Mouse (Mus musculus): ENCODE results near the gene Zfp341. TPM values are rescaled to one million over a fixed set of nuclear protein-coding genes. Genes with fewer than 3 reads are reported as not detected.

Zfp341 gene
- polyA plus RNA-seq, 1 experiment = 0.71 TPM

DNA sequence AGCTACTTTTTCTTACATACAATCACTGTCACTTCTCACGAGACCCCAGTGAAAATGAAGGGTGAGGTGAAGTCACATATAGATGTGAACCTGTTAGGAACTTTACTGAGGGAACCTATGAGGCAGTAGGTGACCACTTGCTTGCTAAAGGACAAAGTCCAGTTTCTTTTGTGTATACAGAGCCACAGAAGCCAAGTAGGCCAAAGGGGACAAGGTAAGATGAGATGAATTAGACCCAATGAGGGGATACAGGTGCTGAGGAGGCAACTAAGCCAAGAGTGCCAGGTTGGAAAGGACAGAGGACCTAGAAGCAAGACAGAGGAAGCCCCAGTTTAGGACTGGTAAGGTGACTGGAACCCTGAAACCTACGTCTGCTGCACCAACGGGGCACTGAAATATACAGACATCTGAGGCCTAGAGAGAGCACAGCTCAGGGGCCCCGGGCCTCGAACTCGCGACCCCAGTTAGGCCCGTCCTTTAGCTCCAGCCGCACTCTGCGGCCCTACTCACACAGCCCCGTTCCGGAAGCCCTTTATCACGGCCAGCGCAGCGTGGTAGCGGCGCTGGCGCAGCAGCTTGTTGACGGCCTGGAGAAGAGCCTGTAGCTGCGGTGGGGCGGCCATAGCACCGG, 10.0 kb upstream of the Zfp341 start:
- H3K27ac ChIP-seq (replicated peaks; ENCODE audit: low read depth, low read length) = peak overlapping the region; percentile 70
- peak overlapping the region; percentile 81 for H3K4me3 ChIP-seq (ENCODE audit: insufficient read depth, low read depth, low read length)
- peaks cover 5% of the 10 kb centered on the region for H3K4me1 ChIP-seq (ENCODE audit: control insufficient read depth, insufficient read depth, insufficient read length, low read length)

DNA sequence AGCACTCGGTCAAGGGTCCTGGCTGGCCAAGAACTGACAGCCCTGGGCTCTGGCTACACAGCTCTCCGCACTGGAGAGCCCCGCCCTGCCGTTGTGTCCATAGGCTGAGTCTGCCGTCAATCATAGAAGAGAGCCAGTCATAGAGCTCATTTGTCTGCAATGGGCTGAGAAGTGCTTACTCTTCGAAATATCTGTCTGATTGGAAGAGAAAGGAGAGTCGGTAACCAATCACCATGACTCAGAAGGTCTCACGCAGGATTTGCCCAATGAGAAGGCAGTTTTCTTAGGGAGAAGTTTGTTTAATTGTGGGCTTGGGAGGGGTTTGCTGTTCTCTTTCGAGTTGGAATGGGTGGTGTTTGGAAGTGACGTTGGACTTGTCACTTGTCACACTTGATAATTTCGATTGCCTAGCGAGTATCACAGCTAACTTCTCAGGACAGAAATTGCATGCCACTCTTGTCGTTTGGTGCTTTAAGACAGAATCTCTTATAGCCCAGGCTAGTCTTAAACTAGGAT, 9.4 kb upstream of the Zfp341 start, which contains the start of gene Pxmp4:
Gene Pxmp4 (minus strand): TSS at position 71 of the 516 bp plus-strand sequence.
- peaks cover 7% of the 10 kb centered on the region for H3K4me1 ChIP-seq (ENCODE audit: control insufficient read depth, insufficient read depth, insufficient read length, low read length)
- H3K4me3 ChIP-seq (ENCODE audit: insufficient read depth, low read depth, low read length) = peak within 1 kb of the TSS; percentile 81
- peak within 1 kb of the TSS; percentile 70 for H3K27ac ChIP-seq (replicated peaks; ENCODE audit: low read depth, low read length)

DNA sequence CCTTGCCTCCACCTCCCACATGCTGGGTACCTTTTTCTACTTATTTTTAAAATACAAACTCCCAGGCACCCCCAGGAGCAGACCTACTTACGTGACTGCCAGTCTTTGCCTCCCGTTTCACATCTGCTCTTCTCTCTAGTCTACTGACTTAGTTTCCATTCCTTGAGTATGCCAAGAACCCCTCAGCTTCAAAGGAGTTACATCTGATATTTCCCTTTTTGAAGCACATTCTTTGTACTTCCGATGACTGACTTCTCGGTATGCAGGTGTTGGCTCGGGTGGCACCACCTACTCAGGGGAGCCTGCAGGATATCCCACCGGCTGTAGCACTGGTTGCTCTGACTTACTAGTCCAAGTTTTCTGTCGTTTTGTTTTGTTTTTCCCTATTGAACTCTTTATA, 8.9 kb upstream of the Zfp341 start:
- H3K4me3 ChIP-seq (ENCODE audit: insufficient read depth, low read depth, low read length) = peak overlapping the region; percentile 53
- H3K4me1 ChIP-seq (ENCODE audit: control insufficient read depth, insufficient read depth, insufficient read length, low read length) = peaks cover 7% of the 10 kb centered on the region
- peak overlapping the region; percentile 37 for H3K27ac ChIP-seq (replicated peaks; ENCODE audit: low read depth, low read length)

DNA sequence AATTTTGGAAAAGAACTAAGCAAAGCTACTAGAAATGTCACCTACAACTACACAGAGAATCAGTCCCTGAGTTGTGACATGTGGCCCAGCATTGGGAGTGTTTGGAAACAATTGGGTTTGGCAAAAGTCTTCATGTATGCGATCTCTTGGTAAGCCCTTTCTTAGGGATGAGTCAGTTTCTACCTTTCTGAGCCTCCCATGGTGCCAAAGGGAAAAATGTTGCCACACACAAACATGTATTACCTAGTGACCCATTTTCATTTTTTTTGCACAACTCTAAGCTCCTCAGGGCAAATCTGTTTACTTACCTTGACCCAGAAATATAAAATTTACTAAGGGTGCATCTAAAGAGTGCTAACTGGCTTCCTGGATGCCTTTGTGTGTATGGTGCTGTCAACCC, 6.1 kb upstream of the Zfp341 start:
- H3K27ac ChIP-seq (replicated peaks; ENCODE audit: low read depth, low read length) = no peak overlapping the region
- H3K4me1 ChIP-seq (ENCODE audit: control insufficient read depth, insufficient read depth, insufficient read length, low read length) = peaks cover 7% of the 10 kb centered on the region
- H3K4me3 ChIP-seq (ENCODE audit: insufficient read depth, low read depth, low read length) = no peak overlapping the region

DNA sequence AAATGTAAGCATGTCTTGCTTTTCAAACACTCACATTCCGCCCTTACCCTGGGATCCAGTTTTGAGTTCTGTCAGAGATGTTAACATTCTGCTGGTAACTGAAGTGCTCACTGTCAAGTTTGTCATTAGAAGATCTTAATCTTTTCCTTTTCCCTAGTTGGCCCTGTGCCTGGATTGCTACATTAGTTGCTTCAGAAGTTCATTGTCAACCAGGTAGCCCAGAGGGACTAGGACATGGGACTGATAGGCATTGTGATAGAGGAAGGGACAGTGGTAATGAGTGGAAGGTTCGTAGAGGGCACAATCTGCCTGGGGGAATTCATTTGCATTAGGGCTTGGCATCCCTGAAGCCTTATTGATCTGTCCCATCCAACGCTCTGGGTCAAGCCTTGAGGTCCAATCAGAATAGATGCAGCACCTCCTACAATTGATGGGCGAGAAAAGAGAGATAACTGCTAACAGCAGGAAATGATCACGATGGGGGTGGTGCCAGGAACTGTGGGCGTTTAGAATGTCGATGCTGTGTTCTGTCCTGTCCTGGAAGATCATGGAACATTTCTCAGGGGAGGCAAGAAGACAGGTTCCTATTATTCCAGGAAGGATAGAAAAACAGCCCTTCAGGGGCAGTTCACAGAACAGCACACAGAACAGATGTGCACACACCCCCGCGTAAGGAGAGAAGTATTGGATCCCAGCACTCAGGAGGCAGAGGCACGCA, 3.9 kb upstream of the Zfp341 start:
- Histone ChIP-seq H3K27ac (replicated peaks; ENCODE audit: low read depth, low read length) (no peak overlapping the region), H3K4me3 (ENCODE audit: insufficient read depth, low read depth, low read length) (no peak overlapping the region), H3K4me1 (ENCODE audit: control insufficient read depth, insufficient read depth, insufficient read length, low read length) (peaks cover 4% of the 10 kb centered on the region; the same call in 1 of the 2 replicates)

DNA sequence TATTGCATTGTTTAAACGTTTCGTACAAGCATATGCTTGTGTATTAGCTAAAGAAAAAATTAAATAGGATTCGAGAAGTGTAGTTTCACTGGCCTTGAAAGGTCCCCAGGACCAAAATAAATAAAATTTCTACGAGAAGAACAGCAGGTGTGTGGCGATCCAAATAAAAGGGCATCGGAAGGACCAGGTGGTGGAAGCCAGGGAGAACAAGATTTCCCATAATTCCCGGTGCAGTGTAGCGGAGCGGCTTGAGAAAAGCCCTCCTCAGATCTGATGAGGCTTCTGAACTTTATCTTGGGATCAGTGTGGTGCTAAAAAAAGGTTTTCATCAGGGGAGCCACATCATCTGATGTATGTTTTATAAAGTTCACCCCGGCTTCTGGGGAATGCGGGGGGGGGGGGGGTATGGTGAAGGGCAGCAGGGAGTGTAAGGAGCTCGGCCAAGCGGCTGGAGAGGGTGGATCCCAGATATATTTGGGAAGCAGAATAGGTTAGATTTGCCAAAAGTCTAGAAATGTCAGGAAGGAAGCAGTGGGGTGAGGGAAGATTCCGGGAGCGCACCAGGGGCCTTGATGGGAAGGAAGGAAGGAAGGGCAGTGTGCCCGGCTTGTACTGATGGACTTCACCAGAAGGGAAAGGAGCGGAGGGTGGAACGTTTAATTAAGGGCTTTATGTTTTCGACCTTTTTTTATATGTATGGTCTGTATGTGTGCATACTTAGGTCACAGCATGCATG, 1.9 kb downstream of the Zfp341 start:
- Histone ChIP-seq H3K27ac (replicated peaks; ENCODE audit: low read depth, low read length) (peak overlapping the region; percentile 66), H3K4me1 (ENCODE audit: control insufficient read depth, insufficient read depth, insufficient read length, low read length) (peaks cover 5% of the 10 kb centered on the region), H3K4me3 (ENCODE audit: insufficient read depth, low read depth, low read length) (peak overlapping the region; percentile 29)

DNA sequence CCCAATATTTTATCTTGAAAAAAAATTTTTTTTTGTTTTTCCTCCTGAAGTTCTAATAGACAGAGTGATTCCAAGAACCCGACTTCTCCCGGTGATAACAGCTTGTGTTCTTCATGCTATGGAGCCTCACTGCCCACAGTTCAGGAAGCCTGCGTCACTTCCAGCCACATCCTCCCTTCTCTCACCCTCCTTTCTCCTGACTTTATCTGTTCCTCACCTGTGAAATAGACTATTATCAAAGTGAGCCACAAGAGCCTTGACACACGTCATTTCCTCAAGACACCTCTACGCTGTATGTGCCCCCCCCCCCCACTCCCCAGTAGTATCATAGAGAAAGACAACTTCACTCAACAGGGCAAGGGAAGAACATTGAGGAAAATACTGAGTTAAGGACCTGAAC, 2.6 kb downstream of the Zfp341 start:
- Histone ChIP-seq H3K4me3 (ENCODE audit: insufficient read depth, low read depth, low read length) (no peak overlapping the region), H3K4me1 (ENCODE audit: control insufficient read depth, insufficient read depth, insufficient read length, low read length) (peaks cover 5% of the 10 kb centered on the region), H3K27ac (replicated peaks; ENCODE audit: low read depth, low read length) (peak overlapping the region; percentile 56)

DNA sequence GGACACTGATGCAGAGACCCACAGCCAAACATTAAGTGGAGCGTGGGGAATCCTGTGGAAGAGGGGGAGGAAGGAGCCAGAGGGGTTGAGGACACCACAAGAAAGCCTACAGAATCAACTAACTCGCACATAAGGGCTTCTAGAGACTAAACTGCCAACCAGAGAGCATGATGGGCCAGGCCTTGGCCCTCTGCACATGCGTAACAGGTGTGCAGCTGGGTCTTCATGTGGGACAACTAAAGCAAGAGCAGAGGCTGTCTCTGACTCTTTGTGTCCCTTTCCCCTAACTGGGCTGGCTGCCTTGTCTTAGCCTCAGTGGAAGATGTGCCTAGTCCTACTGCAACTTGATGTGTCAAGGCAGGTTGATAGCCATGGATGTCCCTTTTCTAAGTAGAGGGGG, 4.0 kb downstream of the Zfp341 start:
- H3K4me1 ChIP-seq (ENCODE audit: control insufficient read depth, insufficient read depth, insufficient read length, low read length) = peaks cover 8% of the 10 kb centered on the region
- H3K4me3 ChIP-seq (ENCODE audit: insufficient read depth, low read depth, low read length) = no peak overlapping the region
- H3K27ac ChIP-seq (replicated peaks; ENCODE audit: low read depth, low read length) = no peak overlapping the region

DNA sequence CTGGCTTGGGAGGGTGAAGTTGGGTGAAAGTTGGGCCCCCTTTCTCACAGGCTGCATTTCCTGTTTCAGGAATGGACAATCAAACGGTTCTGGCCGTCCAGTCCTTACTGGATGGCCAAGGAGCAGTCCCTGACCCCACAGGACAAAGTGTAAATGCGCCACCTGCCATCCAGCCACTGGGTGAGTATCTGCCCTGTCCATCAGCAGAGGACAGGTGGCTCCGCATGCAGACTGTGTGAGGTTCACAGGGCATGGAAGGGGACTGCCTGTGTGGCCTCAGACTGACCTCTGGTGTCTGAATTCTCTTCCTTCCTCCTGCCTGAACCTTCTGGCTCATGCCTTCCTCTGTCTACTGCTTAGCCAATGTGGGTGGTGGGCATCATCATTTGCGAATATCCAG, 8.6 kb downstream of the Zfp341 start:
- Histone ChIP-seq H3K4me1 (ENCODE audit: control insufficient read depth, insufficient read depth, insufficient read length, low read length) (peaks cover 2% of the 10 kb centered on the region; the same call in 1 of the 2 replicates), H3K27ac (replicated peaks; ENCODE audit: low read depth, low read length) (no peak overlapping the region)

DNA sequence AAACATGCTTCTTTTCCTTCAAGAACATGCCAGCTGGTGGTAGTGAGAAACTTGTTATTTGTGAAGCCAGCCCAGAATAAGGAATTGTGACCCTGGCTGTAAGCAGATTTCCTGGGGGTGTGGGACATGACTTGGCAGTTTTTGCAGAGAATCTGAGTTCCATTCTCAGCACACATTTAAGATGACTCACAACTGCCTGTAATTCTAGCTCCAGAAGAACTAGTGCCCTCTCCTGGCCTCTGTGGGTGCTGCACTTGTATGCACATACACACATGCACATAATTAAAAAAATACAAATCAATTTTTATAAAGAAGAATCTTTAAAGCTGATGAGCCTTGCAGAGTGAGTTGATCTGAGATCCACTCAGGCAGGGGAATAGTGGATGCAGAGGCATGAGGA, 11.0 kb downstream of the Zfp341 start:
- Histone ChIP-seq H3K4me3 (ENCODE audit: insufficient read depth, low read depth, low read length) (no peak overlapping the region), H3K27ac (replicated peaks; ENCODE audit: low read depth, low read length) (no peak overlapping the region), H3K4me1 (ENCODE audit: control insufficient read depth, insufficient read depth, insufficient read length, low read length) (peaks cover 2% of the 10 kb centered on the region; the same call in 1 of the 2 replicates)

More for the DNA sequence above, 8.6 kb downstream of the Zfp341 start:
- no peak overlapping the region for H3K4me3 ChIP-seq (ENCODE audit: insufficient read depth, low read depth, low read length)

DNA sequence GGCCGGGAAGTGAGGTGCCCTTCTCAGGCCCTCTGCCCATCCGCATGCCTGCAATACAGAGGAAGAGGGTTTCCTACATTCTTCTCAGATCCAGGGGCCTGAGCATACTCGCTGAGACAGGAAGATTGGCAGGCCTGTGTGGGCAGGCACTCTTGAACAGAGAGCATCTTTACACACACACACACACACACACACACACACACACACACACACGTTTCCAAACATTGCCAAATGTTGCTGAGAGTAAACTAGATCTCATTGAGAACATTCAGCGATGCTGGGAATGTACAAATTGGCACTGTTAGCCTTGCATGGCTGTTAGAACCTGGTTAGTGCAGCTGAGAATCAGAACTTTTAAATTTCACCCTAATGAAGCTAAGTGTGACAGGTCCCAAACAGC, 17.4 kb downstream of the Zfp341 start:
- Histone ChIP-seq H3K4me3 (ENCODE audit: insufficient read depth, low read depth, low read length) (no peak overlapping the region), H3K27ac (replicated peaks; ENCODE audit: low read depth, low read length) (no peak overlapping the region), H3K4me1 (ENCODE audit: control insufficient read depth, insufficient read depth, insufficient read length, low read length) (no peaks in the 10 kb centered on the region)

DNA sequence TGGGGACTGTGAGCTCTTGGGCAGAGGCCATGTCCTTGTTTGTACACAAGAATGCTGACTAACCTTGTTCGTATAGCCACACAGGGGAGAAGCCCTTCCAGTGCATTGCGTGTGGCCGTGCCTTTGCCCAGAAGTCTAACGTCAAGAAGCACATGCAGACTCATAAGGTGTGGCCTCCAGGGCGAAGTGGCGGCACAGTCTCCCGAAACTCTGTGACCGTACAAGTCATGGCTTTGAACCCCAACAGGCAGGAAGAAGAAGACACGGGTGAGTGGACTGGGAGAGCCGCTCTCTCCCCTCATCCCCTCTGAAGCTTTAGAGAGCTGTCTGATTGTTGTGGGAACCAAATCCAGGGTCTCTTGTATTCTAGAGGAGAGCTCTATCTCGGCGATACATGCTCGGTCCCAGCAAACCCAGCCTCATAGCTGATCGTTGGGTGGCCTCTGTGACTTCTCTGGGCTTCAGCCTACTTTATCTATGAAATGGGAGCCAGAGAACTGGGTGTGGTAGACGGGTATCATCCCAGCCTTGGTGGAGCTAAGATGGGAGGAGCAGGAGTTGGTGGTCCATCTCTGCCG, 19.2 kb downstream of the Zfp341 start:
- no peaks in the 10 kb centered on the region for H3K4me1 ChIP-seq (ENCODE audit: control insufficient read depth, insufficient read depth, insufficient read length, low read length)
- H3K27ac ChIP-seq (replicated peaks; ENCODE audit: low read depth, low read length) = no peak overlapping the region
- H3K4me3 ChIP-seq (ENCODE audit: insufficient read depth, low read depth, low read length) = no peak overlapping the region

DNA sequence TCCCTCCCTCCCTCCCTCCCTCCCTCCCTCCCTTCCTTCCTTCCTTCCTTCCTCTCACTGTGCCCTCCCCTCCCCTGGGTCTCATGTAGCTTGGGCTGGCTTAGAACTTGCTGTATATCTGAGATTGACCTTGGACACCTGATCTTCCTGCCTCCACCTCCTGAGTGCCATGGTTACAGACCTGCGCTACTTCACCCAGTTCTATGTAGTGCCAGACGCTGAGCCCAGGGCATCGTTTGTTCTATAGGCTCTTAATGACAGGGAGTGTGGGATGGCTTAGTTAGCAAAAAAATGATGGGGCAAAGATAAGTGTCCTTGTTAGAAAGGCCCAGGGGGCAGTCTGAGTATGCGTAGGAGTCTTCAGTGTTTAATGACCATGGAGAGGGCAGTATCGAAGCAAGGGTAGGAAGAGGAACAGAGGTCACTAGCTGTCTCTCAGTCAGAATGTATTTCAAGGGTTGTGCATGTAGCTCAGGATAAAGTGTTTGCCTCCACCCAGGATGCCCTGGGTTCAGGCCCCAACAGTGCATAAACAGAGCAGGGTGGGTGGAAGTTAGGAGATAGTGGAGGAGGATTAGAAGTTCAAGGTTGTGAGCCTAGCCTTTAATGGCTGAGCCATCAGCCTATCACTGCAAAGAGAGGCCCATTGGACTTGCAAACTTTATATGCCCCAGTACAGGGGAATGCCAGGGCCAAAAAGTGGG, 20.1 kb downstream of the Zfp341 start:
- no peak overlapping the region for H3K4me3 ChIP-seq (ENCODE audit: insufficient read depth, low read depth, low read length)
- no peaks in the 10 kb centered on the region for H3K4me1 ChIP-seq (ENCODE audit: control insufficient read depth, insufficient read depth, insufficient read length, low read length)
- no peak overlapping the region for H3K27ac ChIP-seq (replicated peaks; ENCODE audit: low read depth, low read length)

DNA sequence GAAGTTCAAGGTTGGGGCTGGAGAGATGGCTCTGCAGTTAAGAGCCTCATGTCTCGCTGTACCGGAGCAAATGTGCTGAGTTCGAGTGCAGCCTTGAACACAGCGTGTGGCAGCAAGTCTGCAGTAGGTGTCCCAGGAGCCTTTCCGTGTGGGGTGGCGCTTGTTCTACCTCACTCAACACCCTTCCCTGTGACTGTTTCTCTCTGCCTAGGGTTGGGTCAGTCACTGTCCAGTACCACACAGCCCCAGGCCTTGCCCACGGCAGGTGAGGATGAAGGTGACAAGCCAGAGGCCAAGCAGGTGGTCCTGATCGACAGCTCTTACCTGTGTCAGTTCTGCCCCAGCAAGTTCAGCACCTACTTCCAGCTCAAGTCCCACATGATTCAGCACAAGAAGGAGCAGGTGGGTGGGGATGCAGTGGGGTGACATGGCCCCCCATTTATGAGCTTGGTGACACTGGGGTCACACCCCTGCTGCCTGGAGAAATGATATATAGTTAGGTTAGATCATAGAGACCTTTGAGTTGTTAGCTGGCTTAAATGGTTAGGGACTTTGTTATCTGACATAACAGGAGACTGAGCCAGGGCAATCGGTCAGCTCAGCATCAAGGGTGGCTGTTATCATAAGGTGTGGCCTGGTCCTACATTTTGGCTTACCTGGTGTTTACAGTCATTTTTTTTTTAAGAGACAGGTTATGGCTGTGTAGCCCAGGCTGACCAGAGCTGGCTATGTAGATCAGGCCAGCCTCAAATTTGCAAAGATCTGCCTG, 21.0 kb downstream of the Zfp341 start:
- H3K27ac ChIP-seq (replicated peaks; ENCODE audit: low read depth, low read length) = no peak overlapping the region
- no peaks in the 10 kb centered on the region for H3K4me1 ChIP-seq (ENCODE audit: control insufficient read depth, insufficient read depth, insufficient read length, low read length)
- H3K4me3 ChIP-seq (ENCODE audit: insufficient read depth, low read depth, low read length) = no peak overlapping the region
